Mouse (Mus musculus): ENCODE results near the gene Dlk2.

Dlk2 gene

GRCm38 (mm10) chr17:46297364-46298219, at the start of gene Dlk2:
Dlk2 (plus strand) TSS chr17:46297421.
- no peak for DNase-seq (ENCODE audit: low spot score)

GRCm38 (mm10) chr17:46247512-46248188, 49.6 kb upstream of the Dlk2 start, which contains the start of the genes Polr1c and Yipf3:
Polr1c (minus strand) TSS chr17:46248054.
Yipf3 (plus strand) TSS chr17:46248080.
- peak; percentile 95 for DNase-seq (ENCODE audit: low spot score)

GRCm38 (mm10) chr17:46248189-46248522, 49.1 kb upstream of the Dlk2 start:
- DNase-seq (ENCODE audit: low spot score), result no peak

GRCm38 (mm10) chr17:46251174-46251573, 46.0 kb upstream of the Dlk2 start:
- DNase-seq (ENCODE audit: low spot score), result no peak

- DNase-seq (ENCODE audit: low spot score), result no peak
Observed at GRCm38 (mm10) chr17:46252571-46253451, 44.4 kb upstream of the Dlk2 start.

- DNase-seq (ENCODE audit: low spot score), result peak; percentile 88
Observed at GRCm38 (mm10) chr17:46253452-46254084, 43.7 kb upstream of the Dlk2 start, which contains the start of gene Lrrc73. Lrrc73 (plus strand) TSS chr17:46253531.

- DNase-seq (ENCODE audit: low spot score), result peak; percentile 43
Observed at GRCm38 (mm10) chr17:46254106-46254505, 43.1 kb upstream of the Dlk2 start.

- DNase-seq (ENCODE audit: low spot score), result no peak
Observed at GRCm38 (mm10) chr17:46255147-46255546, 42.1 kb upstream of the Dlk2 start.

- DNase-seq (ENCODE audit: low spot score), result no peak
Observed at GRCm38 (mm10) chr17:46258279-46259053, 38.8 kb upstream of the Dlk2 start.

GRCm38 (mm10) chr17:46259675-46260074, 37.5 kb upstream of the Dlk2 start:
- DNase-seq (ENCODE audit: low spot score), result no peak

- DNase-seq (ENCODE audit: low spot score), result no peak
Observed at GRCm38 (mm10) chr17:46262201-46262694, 35.0 kb upstream of the Dlk2 start.

GRCm38 (mm10) chr17:46265502-46265901, 31.7 kb upstream of the Dlk2 start:
- no peak for DNase-seq (ENCODE audit: low spot score)

GRCm38 (mm10) chr17:46265918-46266618, 31.2 kb upstream of the Dlk2 start:
- DNase-seq (ENCODE audit: low spot score), result no peak

GRCm38 (mm10) chr17:46266986-46267385, 30.2 kb upstream of the Dlk2 start:
- no peak for DNase-seq (ENCODE audit: low spot score)

- DNase-seq (ENCODE audit: low spot score), result no peak
Observed at GRCm38 (mm10) chr17:46267511-46267910, 29.7 kb upstream of the Dlk2 start.

- DNase-seq (ENCODE audit: low spot score), result no peak
Observed at GRCm38 (mm10) chr17:46268026-46268720, 29.0 kb upstream of the Dlk2 start.

GRCm38 (mm10) chr17:46269771-46270534, 27.3 kb upstream of the Dlk2 start:
- DNase-seq (ENCODE audit: low spot score), result no peak

GRCm38 (mm10) chr17:46272058-46272457, 25.2 kb upstream of the Dlk2 start:
- DNase-seq (ENCODE audit: low spot score), result no peak

- DNase-seq (ENCODE audit: low spot score), result no peak
Observed at GRCm38 (mm10) chr17:46272675-46273074, 24.5 kb upstream of the Dlk2 start.

Data from testis, postnatal 14 days (tissue).